In the genomic region with DNA sequence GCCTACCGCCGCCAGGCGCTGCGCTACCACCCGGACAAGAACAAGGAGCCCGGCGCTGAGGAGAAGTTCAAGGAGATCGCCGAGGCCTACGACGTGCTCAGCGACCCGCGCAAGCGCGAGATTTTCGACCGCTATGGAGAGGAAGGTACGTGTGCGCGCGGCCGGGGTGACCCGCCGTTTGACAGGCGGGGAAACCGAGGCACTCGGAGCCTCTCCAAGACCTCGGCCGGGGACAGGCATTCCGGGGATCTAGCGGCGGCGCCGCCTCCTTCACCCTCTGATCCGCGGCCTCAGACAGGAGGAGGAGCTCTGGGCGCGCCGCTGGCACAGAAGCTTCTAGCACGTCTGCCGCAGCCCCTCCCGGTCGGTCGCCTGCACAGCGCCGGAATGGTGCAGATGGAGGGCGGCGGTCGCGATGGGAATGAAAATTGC, we compare ENCODE assay signal across 8 mouse cellular contexts. TPM values are rescaled to one million over a fixed set of nuclear protein-coding genes. Genes with fewer than 3 reads are reported as not detected.
DNase-seq lines count a peak whose midpoint lies in the region; ATAC-seq and TF ChIP-seq lines count a peak whose summit lies in the region.

No protein-coding gene starts in this region.

- TF ChIP-seq EP300 in heart, postnatal 0 days (IDR thresholded peaks at IDR 0.05; ENCODE audit: low read depth) = no peak

- peaks cover 46% of the 10 kb centered on the region for H3K79me2 ChIP-seq in C2C12 (ENCODE audit: control insufficient read depth, insufficient read depth)

- peaks cover 15% of the 10 kb centered on the region; the same call in 1 of the 2 replicates for H3K4me1 ChIP-seq in heart, postnatal 0 days (ENCODE audit: control insufficient read depth, insufficient read depth)
- H3K4me1 ChIP-seq in liver, embryonic 15.5 days (replicated peaks) = peaks cover 64% of the 10 kb centered on the region
- peaks cover 17% of the 10 kb centered on the region for H3K4me1 ChIP-seq in neural tube, embryonic 11.5 days (ENCODE audit: control insufficient read depth, insufficient read depth, low read length)

- H3K79me3 ChIP-seq in C2C12 (ENCODE audit: low read depth) = peaks cover 25% of the 10 kb centered on the region

- peak overlapping the region; percentile 94 for H3K4me3 ChIP-seq in C2C12 (ENCODE audit: insufficient read depth, poor library complexity, severe bottlenecking)
- peak overlapping the region; percentile 93 for H3K4me3 ChIP-seq in heart, postnatal 0 days (ENCODE audit: low read depth, low read length)
- H3K4me3 ChIP-seq in liver, embryonic 15.5 days (replicated peaks) = peak overlapping the region; percentile 85
- peak overlapping the region; percentile 83 for H3K4me3 ChIP-seq in neural tube, embryonic 11.5 days (ENCODE audit: low read depth, low read length)

- H3K36me3 ChIP-seq in C2C12 (ENCODE audit: control insufficient read depth, insufficient read depth) = peaks cover 34% of the 10 kb centered on the region
- peaks cover 37% of the 10 kb centered on the region for H3K36me3 ChIP-seq in heart, postnatal 0 days (replicated peaks; ENCODE audit: control insufficient read depth, insufficient read depth, low read length)
- H3K36me3 ChIP-seq in liver, embryonic 15.5 days (replicated peaks) = peaks cover 51% of the 10 kb centered on the region
- peaks cover 13% of the 10 kb centered on the region for H3K36me3 ChIP-seq in neural tube, embryonic 11.5 days (ENCODE audit: control insufficient read depth, insufficient read depth, low read length)

- peak overlapping the region; percentile 99 for H3K27ac ChIP-seq in heart, postnatal 0 days (ENCODE audit: low read depth)
- H3K27ac ChIP-seq in liver, embryonic 15.5 days (replicated peaks) = peak overlapping the region; percentile 98
- H3K27ac ChIP-seq in neural tube, embryonic 11.5 days (ENCODE audit: low read depth, low read length) = peak overlapping the region; percentile 93

- H3K9ac ChIP-seq in heart, postnatal 0 days (replicated peaks; ENCODE audit: low read depth, low read length) = peak overlapping the region; percentile 94
- H3K9ac ChIP-seq in liver, embryonic 15.5 days = peak overlapping the region; percentile 94
- peak overlapping the region; percentile 91 for H3K9ac ChIP-seq in neural tube, embryonic 11.5 days (ENCODE audit: low read length)

- under 1% methylated on average over 48 of the region's 51 CpGs for WGBS in heart, postnatal 0 days
- WGBS in liver, embryonic 15.5 days (ENCODE audit: insufficient replicate concordance) = under 1% methylated on average over 51 of the region's 51 CpGs
- WGBS in neural tube, embryonic 11.5 days = under 1% methylated on average over 51 of the region's 51 CpGs

- TF ChIP-seq CTCF in C2C12 (IDR thresholded peaks at IDR 0.05; ENCODE audit: control insufficient read depth, insufficient read depth, insufficient read length) = no peak
- TF ChIP-seq CTCF in heart, postnatal 0 days (IDR thresholded peaks at IDR 0.05; ENCODE audit: low read depth) = no peak; the same call in none of the 2 replicates

- no peaks in the 10 kb centered on the region for H3K9me3 ChIP-seq in heart, postnatal 0 days (replicated peaks; ENCODE audit: control insufficient read depth, low read length)
- no peaks in the 10 kb centered on the region for H3K9me3 ChIP-seq in liver, embryonic 15.5 days (replicated peaks)
- H3K9me3 ChIP-seq in neural tube, embryonic 11.5 days (ENCODE audit: control insufficient read depth, low read length) = no peaks in the 10 kb centered on the region

- peak; percentile 80 for ATAC-seq in erythroid progenitor cell, adult 5-6 weeks (replicated peaks; ENCODE audit: low FRiP score, poor library complexity, severe bottlenecking)
- peak; percentile 75 for ATAC-seq in heart, postnatal 0 days (ENCODE audit: insufficient read depth, low read depth)
- ATAC-seq in liver, embryonic 15.5 days (ENCODE audit: insufficient read depth) = peak; percentile 73
- peak; percentile 69 for ATAC-seq in neural tube, embryonic 11.5 days (ENCODE audit: insufficient read depth, low FRiP score, low TSS enrichment)

- H3ac ChIP-seq in C2C12 (ENCODE audit: control insufficient read depth, insufficient read length, low read depth) = peak overlapping the region; percentile 94

- no peaks in the 10 kb centered on the region for H3K27me3 ChIP-seq in C2C12 (ENCODE audit: control insufficient read depth, insufficient read depth, insufficient read length)
- H3K27me3 ChIP-seq in heart, postnatal 0 days (ENCODE audit: control insufficient read depth, insufficient read depth, low read length) = no peaks in the 10 kb centered on the region
- no peaks in the 10 kb centered on the region for H3K27me3 ChIP-seq in liver, embryonic 15.5 days
- no peaks in the 10 kb centered on the region for H3K27me3 ChIP-seq in neural tube, embryonic 11.5 days (ENCODE audit: control insufficient read depth, insufficient read depth, low read length)

- DNase-seq in adrenal gland, adult 8-10 months = peak; percentile 84
- DNase-seq in heart, postnatal 0 days (ENCODE audit: low spot score) = peak; percentile 80
- DNase-seq in kidney, postnatal 25 days = peak; percentile 88 to 93
- peak; percentile 81 for DNase-seq in neural tube, embryonic 11.5 days (ENCODE audit: low spot score)
- DNase-seq in telencephalon, adult 2 months (ENCODE audit: low read depth, low spot score) = peak; percentile 67

- H3K4me2 ChIP-seq in heart, postnatal 0 days (ENCODE audit: low read depth, low read length) = peak overlapping the region; percentile 85
- H3K4me2 ChIP-seq in liver, embryonic 15.5 days = peak overlapping the region; percentile 76
- peak overlapping the region; percentile 70 for H3K4me2 ChIP-seq in neural tube, embryonic 11.5 days (ENCODE audit: low read depth)

TF ChIP-seq in C2C12, 6 proteins besides CTCF, POLR2A, EP300 and RAD21 (continues in another document):
- TF ChIP-seq MYOD1 (IDR thresholded peaks at IDR 0.05; ENCODE audit: control insufficient read depth, insufficient read length, low read depth) (no peak), MAX (IDR thresholded peaks at IDR 0.05) (no peak), USF1 (IDR thresholded peaks at IDR 0.05; ENCODE audit: low read depth) (no peak)

RNA-seq across cellular contexts. Expression of gene Dnajb1, which starts 0.4 kb away (rescaled TPM):
- 41.0 TPM for polyA plus RNA-seq in C2C12 (2012; fragmentation: generic; extraction: Trizol)
- 10 to 100 TPM; 25.6 to 40.4 (median 25.8) TPM for total RNA-seq in adrenal gland, adult 8-10 months (2022)
- 56.2 and 59.5 TPM in 2 replicates for total RNA-seq in erythroid progenitor cell, adult 5-6 weeks (2015; ENCODE audit: low replicate concordance)
- 58.9 and 62.4 TPM in 2 replicates for total RNA-seq in erythroid progenitor cell, adult 5-6 weeks (2017; ENCODE audit: low replicate concordance)
- 17.6 and 21.3 TPM in 2 replicates for total RNA-seq in heart, postnatal 0 days (2014; rRNA removed; ENCODE audit: low replicate concordance)
- polyA plus RNA-seq in heart, postnatal 0 days (2015; fragmentation: Nextera tagmentation; extraction: Ambion mirVana) = 23.3 and 26.7 TPM in 2 replicates
- 52.7 and 56.0 TPM in 2 replicates for polyA plus RNA-seq in liver, embryonic 15.5 days (2015; fragmentation: Nextera tagmentation; extraction: Ambion mirVana)
- polyA plus RNA-seq in neural tube, embryonic 11.5 days (2014; fragmentation: Nextera tagmentation; extraction: Ambion mirVana) = 64.9 and 68.9 TPM in 2 replicates

RNA-seq across cellular contexts. Expression of gene Tecr, which starts 0.6 kb away (rescaled TPM):
- 193 TPM for polyA plus RNA-seq in C2C12 (2012; fragmentation: generic; extraction: Trizol)
- total RNA-seq in adrenal gland, adult 8-10 months (2022) = 100 to 1,000 TPM; 432 to 499 (median 449) TPM
- 292 and 301 TPM in 2 replicates for total RNA-seq in erythroid progenitor cell, adult 5-6 weeks (2015; ENCODE audit: low replicate concordance)
- total RNA-seq in erythroid progenitor cell, adult 5-6 weeks (2017; ENCODE audit: low replicate concordance) = 92.2 and 190 TPM in 2 replicates
- 253 and 327 TPM in 2 replicates for total RNA-seq in heart, postnatal 0 days (2014; rRNA removed; ENCODE audit: low replicate concordance)
- 380 and 391 TPM in 2 replicates for polyA plus RNA-seq in heart, postnatal 0 days (2015; fragmentation: Nextera tagmentation; extraction: Ambion mirVana)
- 329 and 344 TPM in 2 replicates for polyA plus RNA-seq in liver, embryonic 15.5 days (2015; fragmentation: Nextera tagmentation; extraction: Ambion mirVana)
- polyA plus RNA-seq in neural tube, embryonic 11.5 days (2014; fragmentation: Nextera tagmentation; extraction: Ambion mirVana) = 734 and 760 TPM in 2 replicates

RNA-seq across cellular contexts. Expression of gene Ndufb7, which starts 41.9 kb away (rescaled TPM):
- 302 TPM for polyA plus RNA-seq in C2C12 (2012; fragmentation: generic; extraction: Trizol)
- total RNA-seq in adrenal gland, adult 8-10 months (2022) = 100 to 1,000 TPM; 160 to 240 (median 171) TPM
- total RNA-seq in erythroid progenitor cell, adult 5-6 weeks (2015; ENCODE audit: low replicate concordance) = 90.1 and 119 TPM in 2 replicates
- total RNA-seq in erythroid progenitor cell, adult 5-6 weeks (2017; ENCODE audit: low replicate concordance) = 75.9 and 125 TPM in 2 replicates
- 431 and 682 TPM in 2 replicates for total RNA-seq in heart, postnatal 0 days (2014; rRNA removed; ENCODE audit: low replicate concordance)
- 1,145 and 1,161 TPM in 2 replicates for polyA plus RNA-seq in heart, postnatal 0 days (2015; fragmentation: Nextera tagmentation; extraction: Ambion mirVana)
- polyA plus RNA-seq in liver, embryonic 15.5 days (2015; fragmentation: Nextera tagmentation; extraction: Ambion mirVana) = 231 and 237 TPM in 2 replicates
- polyA plus RNA-seq in neural tube, embryonic 11.5 days (2014; fragmentation: Nextera tagmentation; extraction: Ambion mirVana) = 326 and 331 TPM in 2 replicates

RNA-seq across cellular contexts. Expression of gene Gipc1, which starts 44.1 kb away (rescaled TPM):
- 81.8 TPM for polyA plus RNA-seq in C2C12 (2012; fragmentation: generic; extraction: Trizol)
- total RNA-seq in adrenal gland, adult 8-10 months (2022) = 10 to 100 TPM; 35.1 to 48.0 (median 40.1) TPM
- 2.9 and 5.9 TPM in 2 replicates for total RNA-seq in erythroid progenitor cell, adult 5-6 weeks (2015; ENCODE audit: low replicate concordance)
- total RNA-seq in erythroid progenitor cell, adult 5-6 weeks (2017; ENCODE audit: low replicate concordance) = 9.3 and 12.5 TPM in 2 replicates
- 82.2 and 82.6 TPM in 2 replicates for total RNA-seq in heart, postnatal 0 days (2014; rRNA removed; ENCODE audit: low replicate concordance)
- 101 and 102 TPM in 2 replicates for polyA plus RNA-seq in heart, postnatal 0 days (2015; fragmentation: Nextera tagmentation; extraction: Ambion mirVana)
- 49.8 and 50.8 TPM in 2 replicates for polyA plus RNA-seq in liver, embryonic 15.5 days (2015; fragmentation: Nextera tagmentation; extraction: Ambion mirVana)
- polyA plus RNA-seq in neural tube, embryonic 11.5 days (2014; fragmentation: Nextera tagmentation; extraction: Ambion mirVana) = 174 and 181 TPM in 2 replicates

RNA-seq across cellular contexts. Expression of gene Ptger1, which starts 58.1 kb away (rescaled TPM):
- polyA plus RNA-seq in C2C12 (2012; fragmentation: generic; extraction: Trizol) = 0.56 TPM
- total RNA-seq in adrenal gland, adult 8-10 months (2022) = 1 to 10 TPM in 2 of 4 experiments, under 1 TPM in 2; 0.77 to 1.4 (median 1.1) TPM
- total RNA-seq in erythroid progenitor cell, adult 5-6 weeks (2015; ENCODE audit: low replicate concordance) = not detected in 2 replicates
- 0.13 TPM in 1 of 2 replicates, not detected in the other for total RNA-seq in erythroid progenitor cell, adult 5-6 weeks (2017; ENCODE audit: low replicate concordance)
- 0.15 TPM in 1 of 2 replicates, not detected in the other for total RNA-seq in heart, postnatal 0 days (2014; rRNA removed; ENCODE audit: low replicate concordance)
- polyA plus RNA-seq in heart, postnatal 0 days (2015; fragmentation: Nextera tagmentation; extraction: Ambion mirVana) = 0.20 and 0.32 TPM in 2 replicates
- 0.36 and 0.48 TPM in 2 replicates for polyA plus RNA-seq in liver, embryonic 15.5 days (2015; fragmentation: Nextera tagmentation; extraction: Ambion mirVana)
- polyA plus RNA-seq in neural tube, embryonic 11.5 days (2014; fragmentation: Nextera tagmentation; extraction: Ambion mirVana) = 0.34 and 1.1 TPM in 2 replicates

Comparison
In these comparisons a context has a peak if more than half of its experiments do, and no peak if none do; other contexts are left out.
1. Peak in every context shown above with its lines: DNase-seq, ATAC-seq, H3K4me3 ChIP-seq and H3K27ac ChIP-seq.